Mouse (Mus musculus): ENCODE data around the gene Plxna1. TPM values are rescaled to one million over a fixed set of nuclear protein-coding genes. Genes with fewer than 3 reads are reported as not detected.

The Plxna1 gene
- polyA plus RNA-seq, 1 experiment = 36.0 TPM

- peak; percentile 58 for DNase-seq (ENCODE audit: low spot score)
Measured at GRCm38 (mm10) chr6:89361418-89362280, 771 bp downstream of the Plxna1 start.

- DNase-seq (ENCODE audit: low spot score) = no peak
Measured at GRCm38 (mm10) chr6:89360709-89361417, 1.6 kb downstream of the Plxna1 start.

- no peak for DNase-seq (ENCODE audit: low spot score)
Measured at GRCm38 (mm10) chr6:89359771-89360708, 2.4 kb downstream of the Plxna1 start.

- no peak for DNase-seq (ENCODE audit: low spot score)
Measured at GRCm38 (mm10) chr6:89359192-89359591, 3.2 kb downstream of the Plxna1 start.

GRCm38 (mm10) chr6:89355661-89356060, 6.8 kb downstream of the Plxna1 start:
- no peak for DNase-seq (ENCODE audit: low spot score)

- no peak for DNase-seq (ENCODE audit: low spot score)
Measured at GRCm38 (mm10) chr6:89354726-89355125, 7.7 kb downstream of the Plxna1 start.

- DNase-seq (ENCODE audit: low spot score) = no peak
Measured at GRCm38 (mm10) chr6:89354076-89354475, 8.3 kb downstream of the Plxna1 start.

GRCm38 (mm10) chr6:89353101-89353500, 9.3 kb downstream of the Plxna1 start:
- no peak for DNase-seq (ENCODE audit: low spot score)

- DNase-seq (ENCODE audit: low spot score) = no peak
Measured at GRCm38 (mm10) chr6:89351441-89352137, 10.8 kb downstream of the Plxna1 start.

- no peak for DNase-seq (ENCODE audit: low spot score)
Measured at GRCm38 (mm10) chr6:89350520-89350919, 11.9 kb downstream of the Plxna1 start.

- no peak for DNase-seq (ENCODE audit: low spot score)
Measured at GRCm38 (mm10) chr6:89350037-89350515, 12.3 kb downstream of the Plxna1 start.

GRCm38 (mm10) chr6:89348363-89348762, 14.1 kb downstream of the Plxna1 start:
- no peak for DNase-seq (ENCODE audit: low spot score)

- DNase-seq (ENCODE audit: low spot score) = no peak
Measured at GRCm38 (mm10) chr6:89347792-89348191, 14.6 kb downstream of the Plxna1 start.

- DNase-seq (ENCODE audit: low spot score) = no peak
Measured at GRCm38 (mm10) chr6:89345855-89346254, 16.6 kb downstream of the Plxna1 start.

- no peak for DNase-seq (ENCODE audit: low spot score)
Measured at GRCm38 (mm10) chr6:89345486-89345785, 17.0 kb downstream of the Plxna1 start.

- no peak for DNase-seq (ENCODE audit: low spot score)
Measured at GRCm38 (mm10) chr6:89344613-89345485, 17.6 kb downstream of the Plxna1 start.

- DNase-seq (ENCODE audit: low spot score) = no peak
Measured at GRCm38 (mm10) chr6:89341981-89342380, 20.4 kb downstream of the Plxna1 start.

- DNase-seq (ENCODE audit: low spot score) = no peak
Measured at GRCm38 (mm10) chr6:89339447-89339846, 23.0 kb downstream of the Plxna1 start.

GRCm38 (mm10) chr6:89338733-89339132, 23.7 kb downstream of the Plxna1 start:
- DNase-seq (ENCODE audit: low spot score) = no peak

GRCm38 (mm10) chr6:89337574-89337973, 24.8 kb downstream of the Plxna1 start:
- DNase-seq (ENCODE audit: low spot score) = no peak
